Comparison of ENCODE assay signal across 27 mouse cellular contexts in genomic region chr15:69632306-69632705, GRCm38 (mm10).
A peak's percentile ranks its signal among the peaks of the same experiment; 100 is the strongest.
DNase-seq lines count a peak whose midpoint lies in the region; ATAC-seq lines count a peak whose summit lies in the region.
"Had no signal": no experiment of that assay in that cellular context is flagged by ENCODE, and none has a peak within 500 bp of the region (broad histone marks: within the 10 kb centered on the region; RNA-seq: fewer than 3 reads in every experiment).

No protein-coding gene starts in this region.

- no peaks in the 10 kb centered on the region for H3K27me3 ChIP-seq in embryonic facial prominence, embryonic 11.5 days (ENCODE audit: control insufficient read depth, insufficient read depth, low read length)
- no peaks in the 10 kb centered on the region for H3K27me3 ChIP-seq in embryonic facial prominence, embryonic 10.5 days (replicated peaks; ENCODE audit: low read depth, poor library complexity, severe bottlenecking)
- H3K27me3 ChIP-seq in forebrain, embryonic 14.5 days (replicated peaks; ENCODE audit: control insufficient read depth, insufficient read depth, low read length), result no peaks in the 10 kb centered on the region
- H3K27me3 ChIP-seq in midbrain, embryonic 16.5 days (ENCODE audit: control insufficient read depth, insufficient read depth, low read depth, low read length), result no peaks in the 10 kb centered on the region
- H3K27me3 ChIP-seq in kidney, embryonic 15.5 days, result no peaks in the 10 kb centered on the region
- H3K27me3 ChIP-seq: heart, embryonic 12.5 days; limb, embryonic 15.5 days; lung, embryonic 15.5 days; neural tube, embryonic 15.5 days had no signal

- H3K4me3 ChIP-seq in embryonic facial prominence, embryonic 11.5 days (ENCODE audit: low read depth, low read length), result no peak overlapping the region
- no peak overlapping the region for H3K4me3 ChIP-seq in embryonic facial prominence, embryonic 10.5 days
- no peak overlapping the region for H3K4me3 ChIP-seq in forebrain, embryonic 14.5 days (ENCODE audit: low read depth, low read length)
- H3K4me3 ChIP-seq in midbrain, embryonic 16.5 days (ENCODE audit: low read depth, low read length), result no peak overlapping the region
- no peak overlapping the region for H3K4me3 ChIP-seq in kidney, embryonic 15.5 days (replicated peaks)
- H3K4me3 ChIP-seq: heart, embryonic 12.5 days; hindbrain, embryonic 10.5 days; left cerebral cortex, adult 2 months; limb, embryonic 15.5 days; lung, embryonic 15.5 days; neural tube, embryonic 15.5 days had no signal

- H3K9me3 ChIP-seq in embryonic facial prominence, embryonic 11.5 days (replicated peaks; ENCODE audit: control insufficient read depth, low read length), result no peaks in the 10 kb centered on the region
- no peaks in the 10 kb centered on the region for H3K9me3 ChIP-seq in embryonic facial prominence, embryonic 10.5 days
- H3K9me3 ChIP-seq in forebrain, embryonic 14.5 days (replicated peaks; ENCODE audit: control insufficient read depth, low read length), result no peaks in the 10 kb centered on the region
- H3K9me3 ChIP-seq in midbrain, embryonic 16.5 days (replicated peaks; ENCODE audit: control insufficient read depth, low read length, poor library complexity, severe bottlenecking), result no peaks in the 10 kb centered on the region
- H3K9me3 ChIP-seq in kidney, embryonic 15.5 days (replicated peaks), result no peaks in the 10 kb centered on the region
- H3K9me3 ChIP-seq: heart, embryonic 12.5 days; hindbrain, embryonic 10.5 days; limb, embryonic 15.5 days; lung, embryonic 15.5 days; neural tube, embryonic 15.5 days had no signal

- DNase-seq in embryonic facial prominence, embryonic 11.5 days (ENCODE audit: low spot score), result peak; percentile 16
- no peak for DNase-seq in embryonic facial prominence, embryonic 10.5 days (ENCODE audit: low spot score)
- DNase-seq in Muller cell, postnatal 12 days (ENCODE audit: inconsistent ontology term), result peak; percentile 59
- peak; percentile 43 for DNase-seq in forebrain, embryonic 14.5 days (ENCODE audit: low spot score)
- no peak for DNase-seq in layer of hippocampus, postnatal 25 days (ENCODE audit: extremely low spot score in 1 of 2, low spot score in 1 of 2)
- DNase-seq: adrenal gland, postnatal 25 days; cerebellum, adult 11 months; cerebellum, adult 9-11 months; gastrocnemius, postnatal 25 days; heart, adult 18-20 months; heart, postnatal 10 days; kidney, adult 11 months; layer of hippocampus, adult 9-11 months; left cerebral cortex, postnatal 4 days; lung, postnatal 36 days; right cerebral cortex, postnatal 25 days; spleen, adult 18-20 months had no signal

- no peak overlapping the region for H3K4me2 ChIP-seq in embryonic facial prominence, embryonic 11.5 days (ENCODE audit: low read depth, low read length)
- no peak overlapping the region for H3K4me2 ChIP-seq in forebrain, embryonic 14.5 days (ENCODE audit: low read length)
- no peak overlapping the region for H3K4me2 ChIP-seq in midbrain, embryonic 16.5 days (ENCODE audit: low read length)
- H3K4me2 ChIP-seq in kidney, embryonic 15.5 days, result no peak overlapping the region
- H3K4me2 ChIP-seq: heart, embryonic 12.5 days; limb, embryonic 15.5 days; lung, embryonic 15.5 days; neural tube, embryonic 15.5 days had no signal

- no peak for ATAC-seq in embryonic facial prominence, embryonic 11.5 days (replicated peaks; ENCODE audit: insufficient number of reproducible peaks, low FRiP score, low TSS enrichment, low read depth)
- ATAC-seq in forebrain, embryonic 14.5 days, result no peak
- ATAC-seq in midbrain, embryonic 16.5 days, result peak; percentile 32; the same call in 1 of the 2 replicates
- ATAC-seq in kidney, embryonic 15.5 days (replicated peaks; ENCODE audit: low FRiP score), result no peak
- ATAC-seq: CD4-positive, CD25-positive, alpha-beta regulatory T cell, adult 4 months had no signal

- no peak overlapping the region for H3K27ac ChIP-seq in embryonic facial prominence, embryonic 11.5 days (replicated peaks; ENCODE audit: low read depth, low read length)
- H3K27ac ChIP-seq in embryonic facial prominence, embryonic 10.5 days (replicated peaks), result no peak overlapping the region
- H3K27ac ChIP-seq in forebrain, embryonic 14.5 days (ENCODE audit: low read depth, low read length), result no peak overlapping the region
- no peak overlapping the region for H3K27ac ChIP-seq in midbrain, embryonic 16.5 days (ENCODE audit: low read length)
- H3K27ac ChIP-seq in kidney, embryonic 15.5 days, result no peak overlapping the region
- H3K27ac ChIP-seq: hindbrain, embryonic 10.5 days; left cerebral cortex, adult 2 months; limb, embryonic 15.5 days; liver, embryonic 14.5 days; lung, embryonic 15.5 days; neural tube, embryonic 15.5 days had no signal

- no peaks in the 10 kb centered on the region for H3K4me1 ChIP-seq in embryonic facial prominence, embryonic 11.5 days (ENCODE audit: control insufficient read depth, insufficient read depth, low read length)
- H3K4me1 ChIP-seq in embryonic facial prominence, embryonic 10.5 days, result no peaks in the 10 kb centered on the region
- H3K4me1 ChIP-seq in forebrain, embryonic 14.5 days (ENCODE audit: control insufficient read depth, insufficient read depth, low read length), result no peaks in the 10 kb centered on the region; the same call in 1 of the 2 replicates
- no peaks in the 10 kb centered on the region for H3K4me1 ChIP-seq in midbrain, embryonic 16.5 days (ENCODE audit: control insufficient read depth, insufficient read depth, low read length)
- H3K4me1 ChIP-seq in kidney, embryonic 15.5 days, result no peaks in the 10 kb centered on the region
- H3K4me1 ChIP-seq: heart, embryonic 12.5 days; hindbrain, embryonic 10.5 days; limb, embryonic 15.5 days; lung, embryonic 15.5 days; neural tube, embryonic 15.5 days had no signal

- H3K9ac ChIP-seq in embryonic facial prominence, embryonic 11.5 days (replicated peaks; ENCODE audit: low read length), result no peak overlapping the region
- H3K9ac ChIP-seq in forebrain, embryonic 14.5 days (ENCODE audit: low read length), result no peak overlapping the region
- H3K9ac ChIP-seq in midbrain, embryonic 16.5 days (ENCODE audit: low read depth, low read length), result no peak overlapping the region
- no peak overlapping the region for H3K9ac ChIP-seq in kidney, embryonic 15.5 days
- H3K9ac ChIP-seq: heart, embryonic 12.5 days; limb, embryonic 15.5 days; liver, embryonic 14.5 days; lung, embryonic 15.5 days; neural tube, embryonic 15.5 days had no signal

- H3K36me3 ChIP-seq in embryonic facial prominence, embryonic 11.5 days (replicated peaks; ENCODE audit: control insufficient read depth, insufficient read depth, low read depth, low read length), result no peaks in the 10 kb centered on the region
- no peaks in the 10 kb centered on the region for H3K36me3 ChIP-seq in embryonic facial prominence, embryonic 10.5 days (replicated peaks)
- H3K36me3 ChIP-seq in forebrain, embryonic 14.5 days (ENCODE audit: control insufficient read depth, insufficient read depth, low read length), result no peaks in the 10 kb centered on the region
- no peaks in the 10 kb centered on the region for H3K36me3 ChIP-seq in midbrain, embryonic 16.5 days (ENCODE audit: control insufficient read depth, insufficient read depth, low read length)
- H3K36me3 ChIP-seq in kidney, embryonic 15.5 days, result no peaks in the 10 kb centered on the region
- H3K36me3 ChIP-seq: heart, embryonic 12.5 days; hindbrain, embryonic 10.5 days; limb, embryonic 15.5 days; lung, embryonic 15.5 days; neural tube, embryonic 15.5 days had no signal

Comparison
In these comparisons a context has a peak if more than half of its experiments do, and no peak if none do; other contexts are left out.
1. DNase-seq: peak in embryonic facial prominence, embryonic 11.5 days (single experiment), Muller cell, postnatal 12 days (single experiment) and forebrain, embryonic 14.5 days (single experiment); none in embryonic facial prominence, embryonic 10.5 days (single experiment) and layer of hippocampus, postnatal 25 days (0 of 2).